14 mouse cellular contexts compared by ENCODE assay signal in genomic region chr13:22771592-22771991, GRCm38 (mm10). TPM values are rescaled to one million over a fixed set of nuclear protein-coding genes. Genes with fewer than 3 reads are reported as not detected.
"Had no signal": no experiment of that assay in that cellular context is flagged by ENCODE, and none has a peak within 500 bp of the region (broad histone marks: within the 10 kb centered on the region; RNA-seq: fewer than 3 reads in every experiment).

No protein-coding gene starts in this region.

RNA-seq across cellular contexts. Expression of gene Vmn1r208, which starts 5.6 kb away (rescaled TPM):
- polyA plus RNA-seq: neural tube, embryonic 13.5 days; neural tube, embryonic 14.5 days; neural tube, embryonic 15.5 days; small intestine, adult 2 months; spleen, adult 2 months; stomach, embryonic 14.5 days; stomach, embryonic 15.5 days; stomach, embryonic 16.5 days; stomach, postnatal 0 days; testis, adult 2 months; thymus, adult 2 months; thymus, postnatal 0 days; urinary bladder, adult 2 months had no signal

RNA-seq across cellular contexts. Expression of gene Vmn1r209, which starts 37.9 kb away (rescaled TPM):
- total RNA-seq: neutrophil, adult 5-6 weeks had no signal
- polyA plus RNA-seq: neural tube, embryonic 13.5 days; neural tube, embryonic 14.5 days; neural tube, embryonic 15.5 days; small intestine, adult 2 months; spleen, adult 2 months; stomach, embryonic 14.5 days; stomach, embryonic 15.5 days; stomach, embryonic 16.5 days; stomach, postnatal 0 days; testis, adult 2 months; thymus, adult 2 months; thymus, postnatal 0 days; urinary bladder, adult 2 months had no signal

RNA-seq across cellular contexts. Expression of gene Vmn1r207-ps, which starts 42.2 kb away (rescaled TPM):
- polyA plus RNA-seq: neural tube, embryonic 13.5 days; neural tube, embryonic 14.5 days; neural tube, embryonic 15.5 days; small intestine, adult 2 months; spleen, adult 2 months; stomach, embryonic 14.5 days; stomach, embryonic 15.5 days; stomach, embryonic 16.5 days; stomach, postnatal 0 days; testis, adult 2 months; thymus, adult 2 months; thymus, postnatal 0 days; urinary bladder, adult 2 months had no signal

RNA-seq across cellular contexts. Expression of gene Vmn1r210, which starts 59.6 kb away (rescaled TPM):
- total RNA-seq: neutrophil, adult 5-6 weeks had no signal
- polyA plus RNA-seq: neural tube, embryonic 13.5 days; neural tube, embryonic 14.5 days; neural tube, embryonic 15.5 days; small intestine, adult 2 months; spleen, adult 2 months; stomach, embryonic 14.5 days; stomach, embryonic 15.5 days; stomach, embryonic 16.5 days; stomach, postnatal 0 days; testis, adult 2 months; thymus, adult 2 months; thymus, postnatal 0 days; urinary bladder, adult 2 months had no signal
